ENCODE assay signal across 14 mouse cellular contexts in genomic region chr13:32794619-32795018, GRCm38 (mm10). TPM values are rescaled to one million over a fixed set of nuclear protein-coding genes. Genes with fewer than 3 reads are reported as not detected.
A peak's percentile ranks its signal among the peaks of the same experiment; 100 is the strongest.
DNase-seq lines count a peak whose midpoint lies in the region; ATAC-seq lines count a peak whose summit lies in the region.
"Had no signal": no experiment of that assay in that cellular context is flagged by ENCODE, and none has a peak within 500 bp of the region (broad histone marks: within the 10 kb centered on the region; RNA-seq: fewer than 3 reads in every experiment).

No protein-coding gene starts in this region.

- H3K27ac ChIP-seq in heart, embryonic 11.5 days (ENCODE audit: low read depth, low read length), result no peak overlapping the region
- H3K27ac ChIP-seq: layer of hippocampus, adult 2 months; neural tube, embryonic 12.5 days had no signal

- no peak for ATAC-seq in heart, embryonic 11.5 days (replicated peaks; ENCODE audit: insufficient number of reproducible peaks, low FRiP score, low TSS enrichment)

- no peaks in the 10 kb centered on the region for H3K4me1 ChIP-seq in heart, embryonic 11.5 days (ENCODE audit: control insufficient read depth, insufficient read depth, low read length)
- H3K4me1 ChIP-seq: neural tube, embryonic 12.5 days had no signal

- intact Hi-C loops in heart, postnatal 25 days (cut with DNase I), result no loop called here

- no peaks in the 10 kb centered on the region for H3K36me3 ChIP-seq in heart, embryonic 11.5 days (ENCODE audit: control insufficient read depth, insufficient read depth, low read length)
- H3K36me3 ChIP-seq: G1E; limb, embryonic 13.5 days; neural tube, embryonic 12.5 days had no signal

- DNase-seq in heart, adult 11 months, result peak; percentile 98
- DNase-seq in 3134 (ENCODE audit: extremely low read depth, insufficient read length, low spot score), result peak; percentile 7
- DNase-seq in brain, adult 2 months (ENCODE audit: low read depth, low spot score), result peak; percentile 25
- peak; percentile 34 for DNase-seq in heart, postnatal 25 days (ENCODE audit: low spot score)
- DNase-seq in lung, postnatal 14 days, result no peak
- no peak for DNase-seq in urinary bladder, postnatal 4 days (ENCODE audit: low spot score in 2 of 2)
- DNase-seq: thymus, postnatal 4 days had no signal

- H3K27me3 ChIP-seq in heart, embryonic 11.5 days (ENCODE audit: control insufficient read depth, insufficient read depth, low read length), result no peaks in the 10 kb centered on the region
- H3K27me3 ChIP-seq: limb, embryonic 13.5 days; megakaryocyte, embryonic 14.5 days; neural tube, embryonic 12.5 days had no signal

- no peak overlapping the region for H3K4me2 ChIP-seq in heart, embryonic 11.5 days
- H3K4me2 ChIP-seq: limb, embryonic 13.5 days; neural tube, embryonic 12.5 days had no signal

- no peak overlapping the region for H3K9ac ChIP-seq in heart, embryonic 11.5 days (ENCODE audit: low read depth, low read length)
- H3K9ac ChIP-seq: limb, embryonic 13.5 days; neural tube, embryonic 12.5 days had no signal

- H3K4me3 ChIP-seq in heart, embryonic 11.5 days (ENCODE audit: low read depth, low read length), result no peak overlapping the region
- H3K4me3 ChIP-seq: layer of hippocampus, adult 2 months; limb, embryonic 13.5 days; megakaryocyte, embryonic 14.5 days; neural tube, embryonic 12.5 days had no signal

- 59% methylated on average over 2 of the region's 2 CpGs for WGBS in heart, embryonic 11.5 days (ENCODE audit: insufficient replicate concordance)

- no peaks in the 10 kb centered on the region for H3K9me3 ChIP-seq in heart, embryonic 11.5 days (replicated peaks; ENCODE audit: control insufficient read depth, low read length)
- H3K9me3 ChIP-seq: G1E; limb, embryonic 13.5 days; megakaryocyte, embryonic 14.5 days; neural tube, embryonic 12.5 days had no signal

RNA-seq across cellular contexts. Expression of gene Wrnip1, which starts 7.2 kb away (rescaled TPM):
- 14.2 and 14.6 TPM in 2 replicates for polyA plus RNA-seq in heart, embryonic 11.5 days (2014; fragmentation: Nextera tagmentation; extraction: Ambion mirVana)
- 10 to 100 TPM; 18.5 to 27.1 TPM for total RNA-seq in heart, postnatal 25 days (2021)

RNA-seq across cellular contexts. Expression of gene D930007J09Rik, which starts 8.0 kb away (rescaled TPM):
- polyA plus RNA-seq in heart, embryonic 11.5 days (2014; fragmentation: Nextera tagmentation; extraction: Ambion mirVana), result not detected in 2 replicates
- not detected for total RNA-seq in heart, postnatal 25 days (2021)
- total RNA-seq: G1E; layer of hippocampus, adult 2 months had no signal
- polyA plus RNA-seq: embryonic facial prominence, embryonic 11.5 days; G1E; limb, embryonic 13.5 days; neural tube, embryonic 12.5 days had no signal

RNA-seq across cellular contexts. Expression of gene Mylk4, which starts 10.9 kb away (rescaled TPM):
- polyA plus RNA-seq in heart, embryonic 11.5 days (2014; fragmentation: Nextera tagmentation; extraction: Ambion mirVana), result 0.16 TPM in 1 of 2 replicates, not detected in the other
- 100 to 1,000 TPM; 303 to 406 TPM for total RNA-seq in heart, postnatal 25 days (2021)
- polyA plus RNA-seq: G1E had no signal

RNA-seq across cellular contexts. Expression of gene Serpinb1a, which starts 56.4 kb away (rescaled TPM):
- polyA plus RNA-seq in heart, embryonic 11.5 days (2014; fragmentation: Nextera tagmentation; extraction: Ambion mirVana), result 3.5 and 5.8 TPM in 2 replicates
- 1 to 10 TPM; 4.0 to 5.6 TPM for total RNA-seq in heart, postnatal 25 days (2021)
- polyA plus RNA-seq: G1E had no signal

Comparison
In these comparisons a context has a peak if more than half of its experiments do, and no peak if none do; other contexts are left out.
1. DNase-seq: peak in heart, adult 11 months (single experiment), 3134 (single experiment), brain, adult 2 months (single experiment) and heart, postnatal 25 days (single experiment); none in lung, postnatal 14 days (single experiment) and urinary bladder, postnatal 4 days (0 of 2).